Mouse (Mus musculus): ENCODE results near the gene Slc3a2. TPM values are rescaled to one million over a fixed set of nuclear protein-coding genes. Genes with fewer than 3 reads are reported as not detected.

Slc3a2 gene
- polyA plus RNA-seq, 1 experiment: 207 TPM

DNA sequence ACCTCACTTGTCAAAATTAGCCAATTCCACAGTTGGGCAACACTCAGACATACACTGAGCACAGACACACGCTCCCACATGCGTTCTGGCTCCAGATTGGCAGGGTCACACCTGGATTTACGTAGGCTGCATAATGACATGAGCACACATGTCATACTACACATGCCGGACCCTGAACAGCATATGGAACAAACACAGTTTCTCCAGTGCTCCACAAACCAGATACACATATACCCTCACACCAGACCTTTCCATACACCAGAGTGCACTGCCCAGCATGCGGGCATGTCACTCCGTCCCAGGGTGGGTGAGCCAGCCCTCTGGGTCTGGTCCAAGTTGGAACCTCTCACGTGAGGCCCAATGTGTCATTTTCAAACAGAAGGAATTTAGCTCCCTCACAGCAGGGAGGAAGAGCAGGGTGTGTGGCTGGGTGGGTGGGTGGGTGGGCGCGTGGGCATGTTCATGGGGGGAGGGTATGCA lies 59.8 kb downstream of the Slc3a2 start, which contains the start of gene Chrm1:
Gene Chrm1, plus strand, starts transcription at position 430 of the 480 bp plus-strand sequence.
- Histone ChIP-seq H3ac (ENCODE audit: control insufficient read depth, insufficient read length, low read depth) (no peak within 1 kb of the TSS), H3K79me3 (ENCODE audit: low read depth) (no peaks in the 10 kb centered on the region), H3K79me2 (ENCODE audit: control insufficient read depth, insufficient read depth) (no peaks in the 10 kb centered on the region), H3K4me3 (ENCODE audit: insufficient read depth, poor library complexity, severe bottlenecking) (no peak within 1 kb of the TSS), H3K36me3 (ENCODE audit: control insufficient read depth, insufficient read depth) (no peaks in the 10 kb centered on the region), H3K27me3 (ENCODE audit: control insufficient read depth, insufficient read depth, insufficient read length) (peaks cover 51% of the 10 kb centered on the region)
- TF ChIP-seq CTCF (IDR thresholded peaks at IDR 0.05; ENCODE audit: control insufficient read depth, insufficient read depth, insufficient read length) (no peak), MYOD1 (IDR thresholded peaks at IDR 0.05; ENCODE audit: control insufficient read depth, insufficient read length, low read depth) (no peak), FOSL1 (IDR thresholded peaks at IDR 0.05; ENCODE audit: insufficient read depth, low read length, poor library complexity, severe bottlenecking) (no peak), MYOG (IDR thresholded peaks at IDR 0.05; ENCODE audit: control insufficient read depth, extremely low read depth, insufficient read length) (no peak), CEBPB (IDR thresholded peaks at IDR 0.05; ENCODE audit: low read depth) (no peak), MAX (IDR thresholded peaks at IDR 0.05) (no peak), USF1 (IDR thresholded peaks at IDR 0.05; ENCODE audit: low read depth) (no peak)

DNA sequence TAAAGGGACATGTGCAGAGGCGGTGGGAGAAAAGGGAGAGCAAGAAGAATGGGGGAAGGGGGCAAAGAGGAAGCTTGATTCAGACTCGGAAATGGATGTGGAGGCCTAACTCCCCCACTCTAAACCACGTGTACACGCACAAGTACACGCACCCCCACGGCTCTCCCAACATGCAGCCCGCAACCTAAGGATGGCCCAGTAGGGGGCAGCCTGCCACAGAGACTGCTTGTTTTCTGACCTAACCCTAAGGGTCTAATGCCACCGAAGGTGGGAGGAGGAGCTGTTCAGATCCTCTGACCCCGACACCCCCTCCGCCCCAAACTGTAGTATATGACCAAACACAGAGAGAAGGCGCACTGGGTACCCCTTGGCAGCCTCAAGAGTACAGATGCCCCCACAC lies 60.8 kb downstream of the Slc3a2 start:
- no peak overlapping the region for H3ac ChIP-seq (ENCODE audit: control insufficient read depth, insufficient read length, low read depth)
- H3K4me3 ChIP-seq (ENCODE audit: insufficient read depth, poor library complexity, severe bottlenecking): no peak overlapping the region
- TF ChIP-seq CTCF (IDR thresholded peaks at IDR 0.05; ENCODE audit: control insufficient read depth, insufficient read depth, insufficient read length): no peak
- no peak for TF ChIP-seq MYOG (IDR thresholded peaks at IDR 0.05; ENCODE audit: control insufficient read depth, extremely low read depth, insufficient read length)
- no peak for TF ChIP-seq MAX (IDR thresholded peaks at IDR 0.05)
- no peak for TF ChIP-seq USF1 (IDR thresholded peaks at IDR 0.05; ENCODE audit: low read depth)
- no peak for TF ChIP-seq FOSL1 (IDR thresholded peaks at IDR 0.05; ENCODE audit: insufficient read depth, low read length, poor library complexity, severe bottlenecking)
- TF ChIP-seq MYOD1 (IDR thresholded peaks at IDR 0.05; ENCODE audit: control insufficient read depth, insufficient read length, low read depth): no peak
- no peak for TF ChIP-seq CEBPB (IDR thresholded peaks at IDR 0.05; ENCODE audit: low read depth)
- peaks cover 52% of the 10 kb centered on the region for H3K27me3 ChIP-seq (ENCODE audit: control insufficient read depth, insufficient read depth, insufficient read length)
- H3K36me3 ChIP-seq (ENCODE audit: control insufficient read depth, insufficient read depth): no peaks in the 10 kb centered on the region
- H3K79me2 ChIP-seq (ENCODE audit: control insufficient read depth, insufficient read depth): no peaks in the 10 kb centered on the region
- H3K79me3 ChIP-seq (ENCODE audit: low read depth): no peaks in the 10 kb centered on the region

DNA sequence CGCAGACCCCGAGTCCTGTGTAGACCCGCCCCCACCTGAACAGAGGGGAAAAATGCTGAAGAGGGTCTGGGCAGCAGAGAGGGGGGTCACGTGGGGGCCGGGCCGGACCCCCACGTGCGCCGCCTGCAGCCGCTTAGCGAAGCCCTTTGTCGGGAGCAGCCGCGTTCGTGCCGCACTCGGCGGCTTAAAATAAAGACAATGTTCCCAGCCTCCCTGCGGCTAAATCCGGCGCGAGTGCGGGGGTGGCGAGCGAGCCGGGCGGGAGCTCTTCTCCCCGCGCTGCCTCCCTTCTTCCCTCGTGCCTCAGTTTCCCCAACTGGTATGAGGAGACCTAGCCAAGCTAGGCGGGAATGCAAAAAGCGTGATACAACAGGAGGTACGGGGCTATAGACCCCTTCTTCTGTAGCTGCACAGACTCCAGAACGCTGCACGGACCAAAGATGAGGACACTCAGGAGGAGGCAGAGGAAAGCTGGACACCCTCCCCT lies 61.3 kb downstream of the Slc3a2 start:
- Histone ChIP-seq H3K4me3 (ENCODE audit: insufficient read depth, poor library complexity, severe bottlenecking) (no peak overlapping the region), H3K36me3 (ENCODE audit: control insufficient read depth, insufficient read depth) (no peaks in the 10 kb centered on the region), H3K79me2 (ENCODE audit: control insufficient read depth, insufficient read depth) (no peaks in the 10 kb centered on the region)

More for the DNA sequence above, 61.3 kb downstream of the Slc3a2 start:
- peaks cover 52% of the 10 kb centered on the region for H3K27me3 ChIP-seq (ENCODE audit: control insufficient read depth, insufficient read depth, insufficient read length)
- H3ac ChIP-seq (ENCODE audit: control insufficient read depth, insufficient read length, low read depth): no peak overlapping the region
- H3K79me3 ChIP-seq (ENCODE audit: low read depth): no peaks in the 10 kb centered on the region
- no peak for TF ChIP-seq MAX (IDR thresholded peaks at IDR 0.05)
- no peak for TF ChIP-seq CTCF (IDR thresholded peaks at IDR 0.05; ENCODE audit: control insufficient read depth, insufficient read depth, insufficient read length)
- TF ChIP-seq MYOG (IDR thresholded peaks at IDR 0.05; ENCODE audit: control insufficient read depth, extremely low read depth, insufficient read length): no peak
- TF ChIP-seq USF1 (IDR thresholded peaks at IDR 0.05; ENCODE audit: low read depth): no peak
- TF ChIP-seq CEBPB (IDR thresholded peaks at IDR 0.05; ENCODE audit: low read depth): no peak
- TF ChIP-seq MYOD1 (IDR thresholded peaks at IDR 0.05; ENCODE audit: control insufficient read depth, insufficient read length, low read depth): no peak
- no peak for TF ChIP-seq FOSL1 (IDR thresholded peaks at IDR 0.05; ENCODE audit: insufficient read depth, low read length, poor library complexity, severe bottlenecking)

Small RNA genes lying within 50 kb of the gene (microRNA-seq; reads per million reads assigned to microRNA genes)
- gene Mir6992 (ENCODE audit: borderline microRNAs expressed): 0.12 reads per million

Other genes starting within 250 kb of the Slc3a2 start
- gene Slc22a8, start 132.1 kb downstream of the Slc3a2 start, polyA plus RNA-seq (2012; fragmentation: generic; extraction: Trizol): not detected
- not detected for gene Slc22a6, start 105.3 kb downstream of the Slc3a2 start, polyA plus RNA-seq (2012; fragmentation: generic; extraction: Trizol)
- not detected for gene Chrm1, start 59.6 kb downstream of the Slc3a2 start, polyA plus RNA-seq (2012; fragmentation: generic; extraction: Trizol)
- gene Wdr74, start 12.5 kb upstream of the Slc3a2 start, polyA plus RNA-seq (2012; fragmentation: generic; extraction: Trizol): 116 TPM
- gene 1700092M07Rik, start 17.3 kb upstream of the Slc3a2 start, polyA plus RNA-seq (2012; fragmentation: generic; extraction: Trizol): 1.7 TPM
- 32.9 TPM for gene Stx5a, start 18.0 kb upstream of the Slc3a2 start, polyA plus RNA-seq (2012; fragmentation: generic; extraction: Trizol)
- gene Nxf1, start 33.7 kb upstream of the Slc3a2 start, polyA plus RNA-seq (2012; fragmentation: generic; extraction: Trizol): 78.5 TPM
- gene Tmem223, start 47.6 kb upstream of the Slc3a2 start, polyA plus RNA-seq (2012; fragmentation: generic; extraction: Trizol): 58.2 TPM
- 28.7 TPM for gene Tmem179b, start 51.1 kb upstream of the Slc3a2 start, polyA plus RNA-seq (2012; fragmentation: generic; extraction: Trizol)
- 28.5 TPM for gene Taf6l, start 63.0 kb upstream of the Slc3a2 start, polyA plus RNA-seq (2012; fragmentation: generic; extraction: Trizol)
- 178 TPM for gene Polr2g, start 75.2 kb upstream of the Slc3a2 start, polyA plus RNA-seq (2012; fragmentation: generic; extraction: Trizol)
- gene Zbtb3, start 79.2 kb upstream of the Slc3a2 start, polyA plus RNA-seq (2012; fragmentation: generic; extraction: Trizol): 3.6 TPM
- 17.7 TPM for gene Ttc9c, start 96.0 kb upstream of the Slc3a2 start, polyA plus RNA-seq (2012; fragmentation: generic; extraction: Trizol)
- gene Hnrnpul2, start 96.6 kb upstream of the Slc3a2 start, polyA plus RNA-seq (2012; fragmentation: generic; extraction: Trizol): 45.5 TPM
- gene AC129217.1, start 106.4 kb upstream of the Slc3a2 start, polyA plus RNA-seq (2012; fragmentation: generic; extraction: Trizol): 0.54 TPM
- gene Bscl2, start 114.1 kb upstream of the Slc3a2 start, polyA plus RNA-seq (2012; fragmentation: generic; extraction: Trizol): 5.4 TPM
- 0.20 TPM for gene Gng3, start 115.8 kb upstream of the Slc3a2 start, polyA plus RNA-seq (2012; fragmentation: generic; extraction: Trizol)
- gene Lrrn4cl, start 127.4 kb upstream of the Slc3a2 start, polyA plus RNA-seq (2012; fragmentation: generic; extraction: Trizol): 0.25 TPM
- gene Ubxn1, start 148.1 kb upstream of the Slc3a2 start, polyA plus RNA-seq (2012; fragmentation: generic; extraction: Trizol): 169 TPM
- 34.4 TPM for gene Uqcc3, start 157.6 kb upstream of the Slc3a2 start, polyA plus RNA-seq (2012; fragmentation: generic; extraction: Trizol)
- gene Lbhd1, start 160.4 kb upstream of the Slc3a2 start, polyA plus RNA-seq (2012; fragmentation: generic; extraction: Trizol): 8.6 TPM
- not detected for gene Gm49403, start 160.6 kb upstream of the Slc3a2 start, polyA plus RNA-seq (2012; fragmentation: generic; extraction: Trizol)
- gene 1810009A15Rik, start 165.5 kb upstream of the Slc3a2 start, polyA plus RNA-seq (2012; fragmentation: generic; extraction: Trizol): 175 TPM
- gene Gm49416, start 165.6 kb upstream of the Slc3a2 start, polyA plus RNA-seq (2012; fragmentation: generic; extraction: Trizol): 0.61 TPM
- gene Ints5, start 169.6 kb upstream of the Slc3a2 start, polyA plus RNA-seq (2012; fragmentation: generic; extraction: Trizol): 48.0 TPM
- 117 TPM for gene Ganab, start 174.7 kb upstream of the Slc3a2 start, polyA plus RNA-seq (2012; fragmentation: generic; extraction: Trizol)
- 60.1 TPM for gene B3gat3, start 197.0 kb upstream of the Slc3a2 start, polyA plus RNA-seq (2012; fragmentation: generic; extraction: Trizol)
- gene Rom1, start 206.0 kb upstream of the Slc3a2 start, polyA plus RNA-seq (2012; fragmentation: generic; extraction: Trizol): 10.4 TPM
- gene Eml3, start 206.2 kb upstream of the Slc3a2 start, polyA plus RNA-seq (2012; fragmentation: generic; extraction: Trizol): 28.7 TPM
- 109 TPM for gene Mta2, start 218.5 kb upstream of the Slc3a2 start, polyA plus RNA-seq (2012; fragmentation: generic; extraction: Trizol)
- 24.2 TPM for gene Tut1, start 230.5 kb upstream of the Slc3a2 start, polyA plus RNA-seq (2012; fragmentation: generic; extraction: Trizol)
- 1,028 TPM for gene Eef1g, start 243.7 kb upstream of the Slc3a2 start, polyA plus RNA-seq (2012; fragmentation: generic; extraction: Trizol)